In genomic region chr9:75521788-75522187, GRCm38 (mm10) we compare ENCODE assay signal across 8 mouse cellular contexts. TPM values are rescaled to one million over a fixed set of nuclear protein-coding genes. Genes with fewer than 3 reads are reported as not detected.
DNase-seq lines count a peak whose midpoint lies in the region; ATAC-seq and TF ChIP-seq lines count a peak whose summit lies in the region.

No protein-coding gene starts in this region.

- no peak overlapping the region for H3K9ac ChIP-seq in heart, adult 2 months (ENCODE audit: low read depth, low read length)
- no peak overlapping the region for H3K9ac ChIP-seq in heart, embryonic 11.5 days (ENCODE audit: low read depth, low read length)
- H3K9ac ChIP-seq in forebrain, embryonic 16.5 days (replicated peaks; ENCODE audit: low read depth, low read length), result no peak overlapping the region

- no peaks in the 10 kb centered on the region for H3K9me3 ChIP-seq in heart, embryonic 11.5 days (replicated peaks; ENCODE audit: control insufficient read depth, low read length)
- no peaks in the 10 kb centered on the region for H3K9me3 ChIP-seq in forebrain, embryonic 16.5 days (ENCODE audit: control insufficient read depth, low read length)

- H3K27me3 ChIP-seq in heart, adult 2 months (ENCODE audit: control insufficient read depth, insufficient read depth, low read length), result no peaks in the 10 kb centered on the region
- no peaks in the 10 kb centered on the region for H3K27me3 ChIP-seq in heart, embryonic 11.5 days (ENCODE audit: control insufficient read depth, insufficient read depth, low read length)
- H3K27me3 ChIP-seq in forebrain, embryonic 16.5 days (replicated peaks; ENCODE audit: control insufficient read depth, insufficient read depth, low read length), result no peaks in the 10 kb centered on the region

- no peak overlapping the region; the same call in 1 of the 2 replicates for H3K27ac ChIP-seq in heart, adult 2 months
- no peak overlapping the region for H3K27ac ChIP-seq in heart, embryonic 11.5 days (ENCODE audit: low read depth, low read length)
- H3K27ac ChIP-seq in forebrain, embryonic 16.5 days (ENCODE audit: low read length), result no peak overlapping the region

- no peak overlapping the region for H3K4me3 ChIP-seq in heart, adult 2 months
- H3K4me3 ChIP-seq in heart, embryonic 11.5 days (ENCODE audit: low read depth, low read length), result no peak overlapping the region
- no peak overlapping the region for H3K4me3 ChIP-seq in forebrain, embryonic 16.5 days (replicated peaks; ENCODE audit: low read length)

- H3K4me2 ChIP-seq in heart, embryonic 11.5 days, result no peak overlapping the region
- H3K4me2 ChIP-seq in forebrain, embryonic 16.5 days (ENCODE audit: low read length), result no peak overlapping the region

- DNase-seq in heart, adult 2 months, result peak in 1 of 2 experiments; percentile 59
- peak; percentile 72 to 73 for DNase-seq in B cell, adult 2 months
- DNase-seq in adrenal gland, adult 2 months, result peak; percentile 56
- peak; percentile 77 for DNase-seq in kidney, postnatal 10 days
- peak; percentile 76 for DNase-seq in thymus, postnatal 14 days

- TF ChIP-seq POLR2A in heart, adult 2 months (IDR thresholded peaks at IDR 0.05; ENCODE audit: insufficient read depth, low read depth, low read length), result no peak

- intact Hi-C loops in heart, adult 2 months (cut with DNase I), result loop anchor here (1.0 kb wide), 1 partner anchor 61 kb away; no protein-coding TSS in a partner anchor

- 61% methylated on average over 4 of the region's 4 CpGs for WGBS in heart, adult 2 months
- WGBS in heart, embryonic 11.5 days (ENCODE audit: insufficient replicate concordance), result 50% methylated on average over 4 of the region's 4 CpGs
- 52% methylated on average over 4 of the region's 4 CpGs for WGBS in forebrain, embryonic 16.5 days

- H3K36me3 ChIP-seq in heart, adult 2 months (ENCODE audit: control insufficient read depth, insufficient read depth, low read length), result peaks cover 33% of the 10 kb centered on the region
- no peaks in the 10 kb centered on the region for H3K36me3 ChIP-seq in heart, embryonic 11.5 days (ENCODE audit: control insufficient read depth, insufficient read depth, low read length)
- no peaks in the 10 kb centered on the region for H3K36me3 ChIP-seq in forebrain, embryonic 16.5 days (ENCODE audit: control insufficient read depth, insufficient read depth)

- 0 out of 2 replicates have a peak, but pooled peaks have one; percentile 43 for TF ChIP-seq EP300 in heart, adult 2 months (IDR thresholded peaks at IDR 0.05; ENCODE audit: insufficient read depth, low read depth, low read length)

- H3K4me1 ChIP-seq in heart, adult 2 months (ENCODE audit: control insufficient read depth, insufficient read depth, low read length), result peaks cover 6% of the 10 kb centered on the region
- H3K4me1 ChIP-seq in heart, embryonic 11.5 days (ENCODE audit: control insufficient read depth, insufficient read depth, low read length), result no peaks in the 10 kb centered on the region
- no peaks in the 10 kb centered on the region; the same call in 1 of the 2 replicates for H3K4me1 ChIP-seq in forebrain, embryonic 16.5 days (replicated peaks; ENCODE audit: control insufficient read depth, insufficient read depth, low read length)

- TF ChIP-seq CTCF in heart, adult 2 months (IDR thresholded peaks at IDR 0.05), result peak; percentile 85

- H3K79me2 ChIP-seq in heart, adult 2 months (replicated peaks; ENCODE audit: control insufficient read depth, insufficient read depth, low read length), result peaks cover 2% of the 10 kb centered on the region; the same call in 1 of the 2 replicates

- ATAC-seq in heart, embryonic 11.5 days (replicated peaks; ENCODE audit: insufficient number of reproducible peaks, low FRiP score, low TSS enrichment), result no peak
- peak; percentile 78; the same call in 1 of the 2 replicates for ATAC-seq in forebrain, embryonic 16.5 days
- ATAC-seq in monocyte, adult 5-6 weeks (replicated peaks; ENCODE audit: insufficient number of reproducible peaks, low FRiP score, low TSS enrichment, poor library complexity, severe bottlenecking), result 0 out of 2 replicates have a peak, but pooled peaks have one; percentile 53

RNA-seq across cellular contexts. Expression of gene Tmod3, which starts 37.7 kb away (rescaled TPM):
- 10 to 100 TPM; 50.1 to 63.6 TPM for total RNA-seq in heart, adult 2 months (2021)
- 19.6 and 37.8 TPM in 2 replicates for polyA plus RNA-seq in heart, adult 2 months (2012; rRNA removed)
- polyA plus RNA-seq in heart, embryonic 11.5 days (2014; fragmentation: Nextera tagmentation; extraction: Ambion mirVana), result 80.0 and 86.9 TPM in 2 replicates
- total RNA-seq in adrenal gland, adult 2 months (2021), result 10 to 100 TPM; 58.6 to 63.1 TPM
- polyA plus RNA-seq in adrenal gland, adult 2 months (2012; rRNA removed), result 4.7 and 4.8 TPM in 2 replicates
- polyA plus RNA-seq in forebrain, embryonic 16.5 days (2015; fragmentation: Nextera tagmentation; extraction: Ambion mirVana), result 107 and 113 TPM in 2 replicates
- 173 to 192 TPM (median 187 TPM) in 3 replicates for total RNA-seq in monocyte, adult 5-6 weeks (2017)
